Mouse (Mus musculus) small intestine, adult 2 months (tissue): ENCODE results near the gene Pde4d. TPM values are rescaled to one million over a fixed set of nuclear protein-coding genes. Genes with fewer than 3 reads are reported as not detected.

Source experiments
- H3K27ac ChIP-seq: fragments of 200-500 bp; 2 replicates; pipeline ENCODE4 v1.5.1; 2012; ENCODE audit warnings: low read depth, low read length, control low read depth, inconsistent platforms; ENCODE audit not compliant: insufficient read depth
- H3K27me3 ChIP-seq: fragments of 200-500 bp; 2 replicates; pipeline ENCODE4 v1.6.1; 2012; ENCODE audit warnings: mild to moderate bottlenecking, moderate library complexity, low read length, inconsistent platforms; ENCODE audit not compliant: control insufficient read depth, insufficient read depth
- H3K36me3 ChIP-seq: fragments of 200-500 bp; 2 replicates; pipeline ENCODE4 v1.6.1; 2012; ENCODE audit warnings: mild to moderate bottlenecking, low read length, control low read depth, inconsistent platforms; ENCODE audit not compliant: control insufficient read depth, insufficient read depth
- H3K4me1 ChIP-seq: fragments of 200-500 bp; 2 replicates; pipeline ENCODE4 v1.6.1; 2012; ENCODE audit warnings: low read length, inconsistent platforms, mixed read lengths; ENCODE audit not compliant: control insufficient read depth, insufficient read depth, insufficient read length
- H3K4me3 ChIP-seq: fragments of 200-500 bp; 2 replicates; pipeline ENCODE4 v1.5.1; 2012; ENCODE audit warnings: low read depth, mild to moderate bottlenecking, control low read depth, inconsistent platforms, low read length, moderate library complexity
- CTCF ChIP-seq: fragments of 200-500 bp; IDR thresholded peaks from 2 replicates; pipeline ENCODE4 v1.5.1; 2012; ENCODE audit warnings: low read depth, mild to moderate bottlenecking, control low read depth, inconsistent platforms, low read length, moderate library complexity, mixed read lengths; ENCODE audit not compliant: insufficient replicate concordance, insufficient read length; ENCODE audit errors: extremely low read depth
- POLR2A ChIP-seq: fragments of 200-500 bp; IDR thresholded peaks from 2 replicates; pipeline ENCODE4 v1.6.1; 2012; ENCODE audit warnings: low read depth, mild to moderate bottlenecking, control low read depth, inconsistent platforms, low read length, moderate library complexity
- WGBS: fragments of 180-500 bp; shearing (Covaris S2); methylation state at CpG from one replicate; pipeline ENCODE4 v1.1.7; 2018; 5-methylcytosine and 5-hydroxymethylcytosine counted together
- polyA plus RNA-seq: library from polyadenylated mRNA; depleted of rRNA; stranded (reverse); fragments of >200 nt; gene quantifications from 2 replicates; pipeline ENCODE4 v1.2.3, GENCODE M21; 2012

Gene Pde4d
- polyA plus RNA-seq, 1 experiment, result 8.4 TPM

GRCm38 (mm10) chr13:108956059-108956458, 506.3 kb downstream of the Pde4d start:
- Histone ChIP-seq H3K4me1 (no peaks in the 10 kb centered on the region), H3K27me3 (no peaks in the 10 kb centered on the region), H3K4me3 (no peak overlapping the region), H3K36me3 (no peaks in the 10 kb centered on the region), H3K27ac (no peak overlapping the region)
- WGBS, result 73% methylated on average over 4 of the region's 4 CpGs
- TF ChIP-seq CTCF (no peak), POLR2A (no peak)

- no peaks in the 10 kb centered on the region for H3K36me3 ChIP-seq
- no peak for TF ChIP-seq POLR2A
- no peak for TF ChIP-seq CTCF
- no peak overlapping the region for H3K27ac ChIP-seq
- no peaks in the 10 kb centered on the region for H3K4me1 ChIP-seq
- no peaks in the 10 kb centered on the region for H3K27me3 ChIP-seq
- H3K4me3 ChIP-seq, result no peak overlapping the region
- WGBS, result 61% methylated on average over 2 of the region's 2 CpGs
Observed at GRCm38 (mm10) chr13:108964056-108964455, 514.3 kb downstream of the Pde4d start.

GRCm38 (mm10) chr13:108981144-108981543, 531.4 kb downstream of the Pde4d start:
- H3K27ac ChIP-seq, result no peak overlapping the region
- no peaks in the 10 kb centered on the region for H3K27me3 ChIP-seq
- no peaks in the 10 kb centered on the region for H3K36me3 ChIP-seq
- 0 out of 2 replicates have a peak, but pooled peaks cover 2% of the 10 kb centered on the region for H3K4me1 ChIP-seq
- H3K4me3 ChIP-seq, result no peak overlapping the region
- WGBS, result 100% methylated on average over 1 of the region's 1 CpGs
- TF ChIP-seq CTCF, result no peak
- no peak for TF ChIP-seq POLR2A

- Histone ChIP-seq H3K27ac (no peak overlapping the region), H3K4me1 (no peaks in the 10 kb centered on the region), H3K4me3 (no peak overlapping the region), H3K27me3 (peaks cover 2% of the 10 kb centered on the region; the same call in 1 of the 2 replicates), H3K36me3 (no peaks in the 10 kb centered on the region)
- no peak for TF ChIP-seq POLR2A
- TF ChIP-seq CTCF, result no peak
- 76% methylated on average over 2 of the region's 2 CpGs for WGBS
Observed at GRCm38 (mm10) chr13:108998739-108999138, 549.0 kb downstream of the Pde4d start.

GRCm38 (mm10) chr13:109024703-109025102, 575.0 kb downstream of the Pde4d start:
- WGBS, result 17% methylated on average over 1 of the region's 1 CpGs
- no peaks in the 10 kb centered on the region for H3K4me1 ChIP-seq

GRCm38 (mm10) chr13:109047126-109047525, 597.4 kb downstream of the Pde4d start:
- H3K4me1 ChIP-seq, result no peaks in the 10 kb centered on the region
- no peak overlapping the region for H3K4me3 ChIP-seq
- 70% methylated on average over 7 of the region's 7 CpGs for WGBS

More at GRCm38 (mm10) chr13:109024703-109025102, 575.0 kb downstream of the Pde4d start:
- no peaks in the 10 kb centered on the region for H3K36me3 ChIP-seq
- no peak for TF ChIP-seq POLR2A
- no peak for TF ChIP-seq CTCF
- no peaks in the 10 kb centered on the region for H3K27me3 ChIP-seq
- no peak overlapping the region for H3K27ac ChIP-seq
- no peak overlapping the region for H3K4me3 ChIP-seq

GRCm38 (mm10) chr13:109052805-109053204, 603.1 kb downstream of the Pde4d start:
- H3K27ac ChIP-seq, result no peak overlapping the region
- WGBS, result 67% methylated on average over 2 of the region's 2 CpGs

More at GRCm38 (mm10) chr13:109047126-109047525, 597.4 kb downstream of the Pde4d start:
- Histone ChIP-seq H3K27ac (no peak overlapping the region), H3K27me3 (no peaks in the 10 kb centered on the region), H3K36me3 (no peaks in the 10 kb centered on the region)
- TF ChIP-seq POLR2A, result no peak
- no peak for TF ChIP-seq CTCF

More at GRCm38 (mm10) chr13:109052805-109053204, 603.1 kb downstream of the Pde4d start:
- Histone ChIP-seq H3K4me1 (no peaks in the 10 kb centered on the region), H3K4me3 (no peak overlapping the region), H3K27me3 (no peaks in the 10 kb centered on the region), H3K36me3 (no peaks in the 10 kb centered on the region)
- TF ChIP-seq CTCF (no peak), POLR2A (no peak)
